Mouse (Mus musculus) right cerebral cortex, postnatal 25 days (tissue): ENCODE measurements around the gene Dnah6.
A peak's percentile ranks its signal among the peaks of the same experiment; 100 is the strongest.

Source experiments
- DNase-seq: peaks from one replicate; pipeline ENCODE4 v3.0.0; 2022

Dnah6 gene

DNA sequence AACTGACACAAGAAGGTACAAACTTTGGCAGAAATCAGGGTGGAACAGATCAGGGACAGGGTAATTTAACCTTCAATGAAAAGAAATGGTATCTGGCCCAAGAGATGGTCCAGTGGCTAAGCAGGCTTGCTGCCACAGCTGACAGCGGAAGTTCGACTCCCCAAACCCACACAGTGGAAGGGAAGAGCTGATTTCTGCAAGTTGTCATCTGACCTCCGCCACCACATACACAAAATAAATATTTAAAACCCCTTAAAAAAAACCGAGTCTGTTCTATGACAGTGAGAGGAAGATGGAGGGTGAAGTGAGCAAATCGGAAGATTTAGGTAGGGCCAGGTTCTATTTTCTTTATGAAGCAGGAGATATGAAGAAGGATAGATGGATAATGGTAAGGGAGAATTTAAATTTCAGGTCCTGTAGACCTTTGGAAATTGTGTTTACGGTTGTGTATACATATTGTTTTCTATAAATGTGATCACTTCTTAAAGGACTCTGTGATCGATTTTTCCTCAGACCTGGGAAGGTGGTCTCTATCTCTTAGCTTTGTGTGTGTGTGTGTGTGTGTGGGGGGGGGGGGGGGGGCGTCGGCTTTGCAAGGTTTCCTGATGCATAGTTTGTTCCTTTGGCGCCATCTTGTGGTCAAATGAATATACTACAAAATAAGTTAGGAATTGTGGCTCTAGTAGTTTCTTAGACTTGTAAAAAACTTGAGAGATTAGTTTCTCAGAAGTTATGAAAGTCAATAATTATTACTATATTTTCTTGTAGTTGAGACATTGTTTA, 6.1 kb upstream of the Dnah6 start:
- DNase-seq = no peak

GRCm38 (mm10) chr6:73222841-73223526, 1.5 kb upstream of the Dnah6 start:
- peak; percentile 14 for DNase-seq

DNA sequence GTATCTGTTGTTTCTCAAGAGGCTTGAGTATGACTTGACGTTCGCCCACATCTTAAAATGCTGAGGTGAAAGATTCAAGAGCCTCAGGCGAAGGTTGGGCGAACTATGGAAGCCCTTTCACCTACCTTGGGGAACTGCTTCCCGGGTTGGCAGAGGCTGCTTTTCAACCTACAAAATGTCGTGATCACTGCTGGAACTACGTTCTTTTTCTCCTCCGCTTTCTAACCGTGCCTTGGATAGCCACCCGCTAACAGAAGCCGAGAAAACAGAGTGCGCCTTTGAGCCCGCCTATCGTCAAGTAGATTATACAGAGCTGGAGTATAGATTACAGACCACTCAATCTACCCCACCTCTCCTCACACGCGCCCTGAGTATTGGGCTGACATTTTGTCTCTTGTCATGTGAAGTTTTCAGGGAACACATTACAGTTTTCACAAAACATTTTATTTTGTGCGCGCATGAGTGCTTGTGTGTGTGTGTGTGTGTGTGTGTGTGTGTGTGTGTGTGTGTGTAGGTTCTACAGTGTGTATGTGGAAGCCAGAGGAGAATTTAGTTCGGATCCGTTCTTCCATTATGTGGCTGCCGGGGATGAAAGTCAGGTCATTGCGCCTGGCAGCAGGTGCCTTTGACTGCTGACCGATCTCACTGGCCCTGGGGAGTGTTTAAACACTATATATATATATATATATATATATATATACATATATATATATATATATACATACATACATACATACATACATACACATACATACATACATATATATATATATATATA, 696 bp upstream of the Dnah6 start:
- no peak for DNase-seq

- no peak for DNase-seq
Observed at GRCm38 (mm10) chr6:73211602-73212001, 9.8 kb downstream of the Dnah6 start.

GRCm38 (mm10) chr6:73211036-73211435, 10.4 kb downstream of the Dnah6 start:
- DNase-seq = no peak

DNA sequence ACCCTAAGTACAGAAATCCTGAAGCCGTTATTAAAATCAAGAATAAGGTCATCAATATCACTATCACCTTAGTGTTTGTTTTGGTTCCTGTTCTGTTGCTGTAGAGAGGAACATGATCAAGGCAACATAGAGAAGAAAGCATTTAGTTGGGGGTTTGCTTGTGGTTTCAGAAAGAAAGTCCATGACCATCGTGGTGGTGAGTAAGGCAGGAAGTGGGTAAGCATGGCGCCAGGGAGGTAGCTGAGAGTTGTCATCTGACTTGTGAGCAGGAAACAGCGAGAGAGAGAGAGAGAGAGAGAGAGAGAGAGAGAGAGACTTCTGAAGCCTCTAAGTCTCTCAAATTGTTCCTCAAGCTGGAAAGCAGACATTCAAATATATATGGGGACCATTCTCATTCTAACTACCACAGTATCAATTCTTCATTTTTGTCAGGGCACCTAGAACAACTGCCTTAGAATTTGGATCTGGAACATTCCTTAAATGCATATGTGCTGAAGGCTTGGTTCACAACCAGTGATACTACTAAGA, 10.9 kb downstream of the Dnah6 start:
- no peak for DNase-seq

- DNase-seq = peak; percentile 5
Observed at GRCm38 (mm10) chr6:73209598-73209997, 11.9 kb downstream of the Dnah6 start.

DNA sequence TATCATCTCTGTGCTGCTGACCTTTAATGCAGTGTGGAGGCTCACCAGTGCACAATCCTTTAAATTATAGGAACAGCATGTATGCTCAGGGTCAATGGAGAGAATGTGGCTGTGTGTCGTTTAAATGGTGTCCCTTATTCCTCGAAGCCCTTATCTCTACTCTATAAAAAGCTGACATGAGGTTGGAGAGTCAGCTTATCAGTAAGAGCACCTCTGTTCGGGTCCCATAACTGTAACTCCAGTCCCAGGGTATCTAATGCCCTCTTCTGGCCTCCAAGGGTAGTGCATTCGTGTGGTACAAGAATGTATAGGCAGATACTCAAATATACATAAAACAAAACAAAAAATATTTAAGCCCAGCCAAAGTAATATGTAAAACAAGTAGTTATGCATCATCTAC, 16.5 kb downstream of the Dnah6 start:
- no peak for DNase-seq

GRCm38 (mm10) chr6:73203724-73204123, 17.7 kb downstream of the Dnah6 start:
- no peak for DNase-seq

GRCm38 (mm10) chr6:73195291-73195690, 26.2 kb downstream of the Dnah6 start:
- DNase-seq = no peak

- no peak for DNase-seq
Observed at GRCm38 (mm10) chr6:73190756-73191155, 30.7 kb downstream of the Dnah6 start.

DNA sequence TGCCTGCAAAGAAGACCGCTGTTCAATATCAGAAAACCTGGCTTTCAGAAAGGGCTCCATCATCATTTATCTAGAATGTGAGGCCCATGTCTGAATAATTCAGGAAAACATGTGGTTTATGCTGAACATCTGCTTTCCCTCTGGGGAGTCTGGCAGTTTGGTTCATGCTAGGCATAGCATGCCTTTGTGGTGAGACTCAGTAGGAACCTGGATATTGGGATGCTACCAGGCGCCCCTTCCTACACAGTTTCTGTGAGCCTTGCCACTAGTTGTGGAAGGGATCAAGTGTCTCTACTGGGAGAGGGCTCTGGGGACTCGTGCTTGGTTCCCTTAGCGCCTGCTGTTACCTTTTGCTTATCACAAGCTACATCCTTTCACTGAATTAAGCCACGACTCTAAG, 37.2 kb downstream of the Dnah6 start:
- DNase-seq = no peak

GRCm38 (mm10) chr6:73182987-73183386, 38.5 kb downstream of the Dnah6 start:
- no peak for DNase-seq

DNA sequence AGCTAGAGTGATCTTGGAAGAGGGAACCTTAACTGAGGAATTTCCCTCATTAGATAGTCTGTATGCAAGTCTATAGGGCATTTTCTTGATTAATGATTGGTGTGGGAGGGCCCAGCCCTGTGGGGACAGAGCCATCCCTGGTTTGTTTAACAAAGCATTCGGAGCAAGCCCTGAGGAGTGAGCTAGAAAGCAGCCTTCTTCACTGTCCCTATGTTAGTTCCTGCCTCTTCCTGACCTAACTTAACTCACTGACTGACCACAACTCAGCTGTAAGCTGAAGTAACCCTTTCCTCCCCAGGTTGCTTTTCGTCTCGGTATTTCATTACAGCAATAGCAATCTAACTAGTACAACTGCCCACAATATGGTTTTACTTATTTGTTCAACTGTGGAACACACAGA, 39.0 kb downstream of the Dnah6 start:
- no peak for DNase-seq

- no peak for DNase-seq
Observed at GRCm38 (mm10) chr6:73182006-73182405, 39.4 kb downstream of the Dnah6 start.

DNA sequence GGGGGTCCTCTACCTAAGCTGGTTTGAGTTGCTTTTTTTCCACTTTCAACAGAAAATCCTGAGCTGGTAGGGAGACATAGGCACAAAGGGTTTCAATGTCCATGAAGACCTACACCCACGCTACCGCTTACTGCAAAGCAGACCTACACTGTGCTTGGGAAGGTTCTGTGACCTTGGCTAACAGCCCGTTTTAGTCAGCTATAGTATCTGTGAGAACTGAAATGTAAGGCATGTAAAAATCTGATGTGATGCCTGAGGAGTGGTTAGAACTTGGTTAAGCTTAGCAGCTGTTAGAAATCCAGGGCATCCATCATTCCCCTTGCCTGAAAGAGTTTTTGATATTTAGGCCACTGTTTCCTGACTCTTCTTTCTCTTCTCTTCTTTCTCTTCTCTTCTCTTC, 46.3 kb downstream of the Dnah6 start:
- no peak for DNase-seq

DNA sequence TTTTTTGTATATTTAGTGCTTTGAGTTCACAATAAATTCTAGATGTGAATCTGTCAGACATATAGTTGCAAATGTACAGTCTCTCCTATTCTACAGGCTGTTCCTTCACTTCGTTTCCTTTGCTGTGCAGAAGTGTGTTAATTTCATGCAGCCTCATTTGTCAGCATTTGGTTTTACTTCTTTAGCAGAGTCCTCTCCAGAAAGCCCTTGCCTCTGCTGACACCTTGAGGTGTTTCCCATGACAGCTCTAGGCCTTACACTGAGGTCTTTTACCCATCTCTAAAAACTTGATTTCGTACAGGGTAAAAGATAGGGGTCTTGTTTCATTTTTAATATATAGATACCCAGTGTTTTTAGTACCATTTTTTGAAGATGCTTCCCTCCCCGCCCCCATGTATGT, 54.2 kb downstream of the Dnah6 start:
- no peak for DNase-seq

DNA sequence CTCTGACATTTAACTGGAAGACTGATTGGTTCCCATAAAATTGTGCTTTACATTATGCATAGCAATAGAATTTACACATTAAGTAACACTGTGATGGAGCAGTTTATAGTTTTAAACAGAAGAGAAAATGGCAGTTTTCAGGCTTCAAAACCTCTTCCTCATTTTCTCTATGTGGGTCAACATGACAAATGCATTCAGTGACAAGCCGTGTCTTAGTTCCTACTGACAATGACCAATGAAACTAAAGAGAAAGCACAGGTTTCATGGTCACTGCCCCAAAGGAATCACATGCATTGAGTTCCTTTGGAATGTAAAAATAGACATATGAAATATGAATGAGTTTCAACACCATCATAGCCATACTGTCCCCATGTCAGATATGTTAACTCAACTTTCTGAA, 58.5 kb downstream of the Dnah6 start:
- no peak for DNase-seq

- no peak for DNase-seq
Observed at GRCm38 (mm10) chr6:73161338-73161737, 60.1 kb downstream of the Dnah6 start.

- DNase-seq = no peak
Observed at GRCm38 (mm10) chr6:73155455-73155854, 66.0 kb downstream of the Dnah6 start.

DNA sequence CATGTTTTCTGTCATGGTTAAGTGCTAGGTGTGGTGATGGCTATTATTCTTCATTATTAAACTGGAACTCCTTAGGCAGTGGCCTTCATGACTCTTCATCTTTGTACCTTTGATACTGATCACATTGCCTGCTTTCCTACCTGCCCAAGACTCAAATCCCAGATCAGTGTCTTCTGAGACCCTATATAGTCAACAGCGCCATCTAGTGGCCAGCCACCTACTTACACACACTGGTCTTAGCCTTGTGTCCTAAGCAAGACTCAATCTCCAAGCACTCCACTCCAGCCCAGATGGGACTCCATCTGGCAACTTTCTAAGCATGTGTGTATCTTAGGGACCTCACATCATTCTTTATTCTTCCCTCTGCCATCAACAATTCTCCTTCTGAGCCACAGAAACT, 67.8 kb downstream of the Dnah6 start:
- peak; percentile 76 for DNase-seq

GRCm38 (mm10) chr6:73143403-73143802, 78.0 kb downstream of the Dnah6 start:
- DNase-seq = no peak

GRCm38 (mm10) chr6:73142776-73143175, 78.7 kb downstream of the Dnah6 start:
- DNase-seq = no peak

GRCm38 (mm10) chr6:73140836-73141235, 80.6 kb downstream of the Dnah6 start:
- DNase-seq = no peak
